Mouse (Mus musculus): Measurements from ENCODE around the gene Sirpa. TPM values are rescaled to one million over a fixed set of nuclear protein-coding genes. Genes with fewer than 3 reads are reported as not detected.

The Sirpa gene
- total and polyA plus RNA-seq, 3 experiments = 20.4 to 30.6 (median 27.1) TPM

GRCm38 (mm10) chr2:129585904-129586514 lies 6.6 kb upstream of the Sirpa start (continued):
- TF ChIP-seq NRF1 (IDR thresholded peaks at IDR 0.05; ENCODE audit: low read depth, low read length) (no peak), ZMIZ1 (IDR thresholded peaks at IDR 0.05; ENCODE audit: low read depth, low read length) (no peak), IRF4 (IDR thresholded peaks at IDR 0.05; ENCODE audit: low read depth, low read length) (peak; percentile 94), E2F4 (IDR thresholded peaks at IDR 0.05; ENCODE audit: insufficient replicate concordance, low read depth, low read length) (no peak), SMC3 (IDR thresholded peaks at IDR 0.05; ENCODE audit: low read depth, low read length) (peak; percentile 14; the same call in 1 of the 2 replicates), ZC3H11A (IDR thresholded peaks at IDR 0.05; ENCODE audit: low read depth, low read length) (no peak), MAX (IDR thresholded peaks at IDR 0.05; ENCODE audit: low read length) (no peak), USF2 (conservative IDR thresholded peaks at IDR 0.05; ENCODE audit: low read depth, low read length) (no peak), PAX5 (IDR thresholded peaks at IDR 0.05; ENCODE audit: low read length) (no peak), RAD21 (IDR thresholded peaks at IDR 0.05; ENCODE audit: low read depth, low read length) (no peak; the same call in 1 of the 2 replicates), MAZ (IDR thresholded peaks at IDR 0.05; ENCODE audit: low read depth, low read length) (no peak), POLR2AphosphoS2 (IDR thresholded peaks at IDR 0.05; ENCODE audit: low read depth, low read length) (no peak), MEF2A (IDR thresholded peaks at IDR 0.05; ENCODE audit: borderline replicate concordance, low read depth, low read length) (peak; percentile 76)

- dilution Hi-C loops (cut with MboI; ENCODE audit: extremely low pct_ligation_motif_present, extremely low pct_unique_long_range_greater_than_20kb, low sequenced_read_pairs) = no loop called here
- no peaks in the 10 kb centered on the region for H3K27me3 ChIP-seq (replicated peaks)
- H3K36me3 ChIP-seq (replicated peaks in 1 of 2; ENCODE audit: control insufficient read depth in 1 of 2, insufficient read depth in 1 of 2, low read length in 1 of 2) = no peaks in the 10 kb centered on the region
- H3K4me1 ChIP-seq (ENCODE audit: control insufficient read depth in 1 of 2, insufficient read depth in 2 of 2) = peaks cover 36 to 57% of the 10 kb centered on the region in 2 experiments
- no peaks in the 10 kb centered on the region for H3K9me3 ChIP-seq (replicated peaks; ENCODE audit: low read length)
- H3K9ac ChIP-seq (ENCODE audit: insufficient read depth, low read depth) = no peak overlapping the region
- no peak overlapping the region for H3K4me2 ChIP-seq (ENCODE audit: insufficient read depth, low read depth, poor library complexity, severe bottlenecking)
- H3K79me2 ChIP-seq (replicated peaks; ENCODE audit: control insufficient read depth, extremely low read depth, insufficient read depth, poor library complexity, severe bottlenecking) = no peaks in the 10 kb centered on the region
- no peak overlapping the region for H3K27ac ChIP-seq (ENCODE audit: insufficient read depth, low read depth)
- in situ Hi-C loops (cut with MboI; ENCODE audit: low pct_ligation_motif_present, low pct_unique_long_range_greater_than_20kb, low sequenced_read_pairs) = no loop called here
- no peak for DNase-seq (ENCODE audit: extremely low read depth)
- TF ChIP-seq TBP (conservative IDR thresholded peaks at IDR 0.05; ENCODE audit: low read depth, low read length) (no peak), MEF2A (IDR thresholded peaks at IDR 0.05; ENCODE audit: borderline replicate concordance, low read depth, low read length) (no peak), MXI1 (IDR thresholded peaks at IDR 0.05; ENCODE audit: low read depth, low read length) (no peak), ZKSCAN1 (IDR thresholded peaks at IDR 0.05; ENCODE audit: borderline replicate concordance, low read depth, low read length) (no peak), MYC (IDR thresholded peaks at IDR 0.05; ENCODE audit: low read depth, low read length) (no peak), EP300 (IDR thresholded peaks at IDR 0.05; ENCODE audit: low read length) (no peak), MAFK (IDR thresholded peaks at IDR 0.05; ENCODE audit: insufficient replicate concordance, low read length) (no peak), PAX5 (IDR thresholded peaks at IDR 0.05; ENCODE audit: low read length) (no peak), HCFC1 (IDR thresholded peaks at IDR 0.05; ENCODE audit: low read depth, low read length) (no peak), ZMIZ1 (IDR thresholded peaks at IDR 0.05; ENCODE audit: low read depth, low read length) (no peak), ETS1 (conservative IDR thresholded peaks at IDR 0.05; ENCODE audit: low read depth, low read length) (no peak), ZC3H11A (IDR thresholded peaks at IDR 0.05; ENCODE audit: low read depth, low read length) (no peak), MAX (IDR thresholded peaks at IDR 0.05; ENCODE audit: low read length) (no peak), SIN3A (IDR thresholded peaks at IDR 0.05; ENCODE audit: low read length) (no peak)
- no peak overlapping the region for H3K4me3 ChIP-seq (replicated peaks in 1 of 3; ENCODE audit: low read depth in 2 of 3, low read length in 2 of 3, poor library complexity in 1 of 3)
Measured at GRCm38 (mm10) chr2:129587241-129587640, 5.4 kb upstream of the Sirpa start.
